Mouse (Mus musculus) Muller cell, postnatal 12 days (primary cell): ENCODE measurements around the gene Olfr373.
A peak's percentile ranks its signal among the peaks of the same experiment; 100 is the strongest.
"Not testable (repeated sequence)": the region's sequence is repeated elsewhere in the genome, so short reads cannot be mapped to it uniquely, and the experiment has no call there.

Experiments
- DNase-seq: peaks from one replicate; pipeline ENCODE4 v3.0.0-alpha.2; 2015; ENCODE audit errors: inconsistent ontology term

Gene Olfr373

GRCm38 (mm10) chr8:72082877-72083276 is at the start of gene Olfr373:
Gene Olfr373, plus strand, starts transcription at chr8:72083177.
- not testable (repeated sequence) for DNase-seq

- not testable (repeated sequence) for DNase-seq
Observed at GRCm38 (mm10) chr8:72040918-72041317, 42.1 kb upstream of the Olfr373 start, which contains the start of gene Olfr372. Gene Olfr372, plus strand, starts transcription at chr8:72041218.

DNA sequence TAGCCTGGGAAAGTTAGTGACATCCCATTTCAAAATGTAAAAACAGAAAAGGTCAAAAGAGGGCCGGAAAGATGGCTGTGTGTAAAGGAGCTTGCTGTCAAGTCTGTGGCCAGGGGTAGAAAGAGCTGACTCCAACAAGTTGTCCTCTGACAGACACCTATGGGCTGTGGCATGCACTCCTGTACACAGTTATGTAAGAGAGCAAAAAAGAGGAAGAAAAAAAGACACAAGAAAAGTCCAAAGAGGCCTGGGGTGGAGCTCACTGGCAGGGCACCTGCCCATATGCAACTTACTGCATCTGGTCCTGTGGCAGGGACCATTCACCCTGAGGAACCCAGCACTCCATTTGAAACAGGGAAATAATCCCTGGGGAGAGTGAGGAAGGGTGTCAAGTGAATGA is 40.5 kb upstream of the Olfr373 start:
- DNase-seq, result no peak

DNA sequence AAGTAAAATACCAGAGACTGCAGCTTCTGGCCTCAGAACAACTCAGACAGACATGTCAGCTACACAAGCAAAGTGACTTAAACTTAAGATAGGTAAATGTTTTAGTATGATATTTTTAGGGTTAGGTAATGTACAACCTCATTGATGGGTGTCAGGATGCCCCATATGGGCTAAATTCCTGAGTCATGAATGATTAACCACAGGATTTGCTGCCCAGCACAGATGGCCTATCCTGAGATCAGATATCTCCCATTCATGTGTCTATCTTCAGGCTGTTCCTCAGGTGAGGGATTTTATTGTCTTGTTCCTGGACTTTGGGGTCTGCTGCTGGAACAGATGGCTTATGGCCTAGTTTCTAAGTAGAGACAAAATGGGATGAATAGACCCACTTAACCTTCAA is 28.3 kb upstream of the Olfr373 start:
- DNase-seq, result not testable (repeated sequence)

DNA sequence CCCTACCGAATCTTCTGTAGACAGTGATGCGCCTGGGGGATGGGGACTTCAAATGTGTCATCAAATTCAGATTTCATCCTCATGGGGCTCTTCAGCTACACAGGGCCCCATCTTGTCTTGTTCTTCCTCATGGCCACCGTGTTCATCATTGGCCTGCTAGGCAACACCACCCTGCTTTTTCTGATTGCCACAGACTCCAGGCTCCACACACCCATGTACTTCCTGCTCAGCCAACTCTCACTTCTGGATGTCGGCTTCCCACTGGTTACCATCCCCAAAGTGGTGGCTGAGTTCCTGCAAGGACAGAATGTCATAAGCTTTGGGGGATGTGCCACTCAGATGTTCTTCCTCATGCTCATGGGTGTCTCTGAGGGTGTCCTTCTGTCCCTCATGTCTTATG is 25.3 kb upstream of the Olfr373 start:
- DNase-seq, result not testable (repeated sequence)

DNA sequence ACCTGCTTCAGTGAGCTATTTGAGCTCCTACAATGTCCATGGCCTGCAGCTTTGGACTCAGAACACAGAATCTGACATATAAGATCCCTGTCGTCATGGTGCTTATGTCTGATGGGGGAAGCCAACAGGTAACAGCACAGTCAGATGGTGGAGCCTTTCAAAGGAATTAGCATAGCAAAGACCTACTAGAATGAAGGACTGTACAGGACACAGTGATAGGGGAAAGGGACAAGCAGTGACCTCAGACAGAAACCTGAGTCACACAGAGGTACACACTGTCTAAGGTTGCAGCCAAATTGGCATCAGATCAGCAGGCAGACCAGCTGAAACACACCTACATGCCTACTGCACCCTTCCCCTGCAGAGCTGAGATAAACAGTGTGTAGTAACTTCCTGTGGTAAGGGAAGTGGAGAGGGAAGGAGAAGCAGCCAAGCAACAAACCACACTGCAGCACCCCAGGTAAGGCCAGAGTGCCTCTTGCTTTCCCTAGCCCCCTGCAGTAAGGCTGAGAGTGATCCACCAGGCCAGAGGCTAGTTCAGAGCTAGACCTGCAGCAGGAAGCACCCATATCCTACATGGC is 16.1 kb upstream of the Olfr373 start:
- DNase-seq, result not testable (repeated sequence)

DNA sequence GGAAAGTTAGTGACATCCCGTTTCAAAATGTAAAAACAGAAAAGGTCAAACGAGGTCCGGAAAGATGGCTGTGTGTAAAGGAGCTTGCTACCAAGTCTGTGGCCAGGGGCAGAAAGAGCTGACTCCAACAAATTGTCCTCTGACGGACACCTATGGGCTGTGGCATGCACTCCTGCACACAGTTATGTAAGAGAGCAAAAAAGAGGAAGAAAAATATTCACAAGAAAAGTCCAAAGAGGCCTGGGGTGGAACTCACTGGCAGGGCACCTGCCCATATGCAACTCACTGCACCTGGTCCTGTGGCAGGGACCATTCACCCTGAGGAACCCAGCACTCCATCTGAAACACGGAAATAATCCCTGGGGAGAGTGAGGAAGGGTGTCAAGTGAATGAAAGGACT is 1.8 kb downstream of the Olfr373 start:
- DNase-seq, result no peak

DNA sequence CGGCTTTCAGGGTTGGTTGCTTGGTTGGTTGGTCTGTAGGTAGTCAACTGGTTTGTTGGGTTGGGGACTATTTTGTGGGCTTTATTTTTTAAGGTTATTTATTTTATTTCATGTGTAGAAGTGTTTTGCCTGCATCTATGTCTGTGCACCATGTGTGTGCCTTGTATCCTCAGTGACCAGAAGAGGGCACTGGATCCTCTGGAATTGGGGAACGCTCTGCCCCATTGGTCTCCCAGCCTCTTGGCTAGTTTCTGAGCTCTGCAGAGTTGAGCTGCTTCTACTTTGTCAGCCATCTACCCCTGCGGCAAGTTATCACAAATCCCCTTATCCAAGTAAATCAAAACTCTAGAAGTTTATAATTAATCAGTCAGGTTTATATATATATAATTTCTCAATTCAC is 4.6 kb downstream of the Olfr373 start:
- DNase-seq, result not testable (repeated sequence)

GRCm38 (mm10) chr8:72096721-72097120 is 13.7 kb downstream of the Olfr373 start:
- DNase-seq, result not testable (repeated sequence)

- DNase-seq, result peak; percentile 1
Observed at GRCm38 (mm10) chr8:72099377-72100103, 16.6 kb downstream of the Olfr373 start.

DNA sequence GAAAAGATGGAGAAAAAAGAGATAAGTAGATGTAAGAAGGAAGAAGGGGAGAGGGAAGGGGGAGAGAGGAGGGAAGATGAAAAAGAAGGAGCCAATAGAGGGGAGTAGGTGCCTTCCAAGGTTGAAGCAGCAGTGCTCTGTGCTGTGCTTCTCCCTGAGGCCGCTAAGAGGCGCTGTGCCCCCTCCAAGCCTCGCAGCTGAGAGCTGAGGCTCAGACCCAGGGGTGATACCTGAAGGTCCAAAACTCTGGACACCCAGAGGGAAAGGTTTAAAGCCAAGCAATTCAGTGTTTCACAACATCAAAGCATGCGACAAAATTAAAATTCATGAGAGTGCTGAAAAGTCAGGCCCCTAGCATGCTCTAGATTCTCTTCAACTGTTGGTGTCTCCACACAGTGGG is 22.2 kb downstream of the Olfr373 start:
- no peak for DNase-seq

DNA sequence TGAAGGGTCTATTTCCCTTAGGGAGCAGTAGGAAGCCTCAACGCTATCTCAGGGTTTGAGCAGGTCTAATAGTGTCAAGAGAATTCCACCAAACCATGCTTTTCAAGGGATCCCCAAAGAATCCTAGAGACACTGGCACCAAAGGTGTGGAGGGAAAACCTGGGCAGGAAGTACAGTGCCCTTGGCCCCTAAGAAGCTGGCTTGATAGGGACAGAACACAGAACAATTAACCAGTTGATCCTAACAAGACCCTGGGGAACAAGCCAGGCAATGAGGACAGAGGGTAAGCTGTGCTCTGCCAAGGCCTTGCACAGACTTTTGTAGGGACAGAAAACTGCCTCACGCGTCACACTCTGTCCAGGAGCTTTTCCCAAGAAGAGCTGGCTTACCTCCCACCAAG is 23.8 kb downstream of the Olfr373 start, which contains the start of gene Olfr374:
Olfr374 (plus strand) TSS at position 301 of the 400 bp plus-strand sequence.
- no peak for DNase-seq

DNA sequence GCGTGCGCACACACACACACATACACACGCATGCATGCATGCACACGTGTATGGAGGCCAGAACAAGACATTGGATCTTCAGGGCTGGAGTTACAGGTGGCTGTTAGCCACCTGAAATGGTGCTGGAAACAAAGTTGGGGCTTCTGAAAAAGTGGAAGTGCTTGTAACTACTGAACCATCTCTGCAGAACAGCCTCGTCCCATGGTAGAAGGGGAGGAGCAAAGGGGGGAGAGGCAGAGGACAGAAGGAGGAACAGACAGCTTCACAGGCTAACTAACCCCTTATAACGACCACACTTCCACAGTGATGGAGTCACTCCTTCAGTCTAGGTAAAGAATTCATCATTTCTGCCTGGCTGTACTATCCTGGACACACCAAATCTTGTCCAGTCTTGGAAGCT is 27.9 kb downstream of the Olfr373 start:
- no peak for DNase-seq

- no peak for DNase-seq
Observed at GRCm38 (mm10) chr8:72112486-72112885, 29.5 kb downstream of the Olfr373 start.

- DNase-seq, result no peak
Observed at GRCm38 (mm10) chr8:72115202-72115601, 32.2 kb downstream of the Olfr373 start.

DNA sequence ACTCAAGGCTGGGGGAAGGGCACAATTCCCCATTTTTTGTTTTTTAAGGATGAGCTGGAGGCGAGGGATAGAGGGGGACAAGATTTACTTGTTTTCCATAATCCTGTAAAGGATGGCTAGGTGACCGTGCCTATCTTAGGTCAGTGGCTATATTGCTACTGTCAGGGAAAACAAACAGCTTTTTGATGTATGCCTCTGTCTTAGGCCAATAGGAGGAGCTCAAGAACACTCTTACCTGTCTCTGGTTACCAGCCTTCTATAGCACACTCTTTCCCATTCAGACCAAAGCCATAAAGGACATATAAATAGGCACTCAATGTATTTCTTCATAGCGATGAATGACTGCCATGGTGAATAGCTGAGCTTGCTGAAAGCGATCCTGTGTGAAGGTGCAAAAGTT is 35.6 kb downstream of the Olfr373 start:
- DNase-seq, result no peak

- not testable (repeated sequence) for DNase-seq
Observed at GRCm38 (mm10) chr8:72121486-72121885, 38.5 kb downstream of the Olfr373 start.

- DNase-seq, result no peak
Observed at GRCm38 (mm10) chr8:72121997-72122396, 39.0 kb downstream of the Olfr373 start.

DNA sequence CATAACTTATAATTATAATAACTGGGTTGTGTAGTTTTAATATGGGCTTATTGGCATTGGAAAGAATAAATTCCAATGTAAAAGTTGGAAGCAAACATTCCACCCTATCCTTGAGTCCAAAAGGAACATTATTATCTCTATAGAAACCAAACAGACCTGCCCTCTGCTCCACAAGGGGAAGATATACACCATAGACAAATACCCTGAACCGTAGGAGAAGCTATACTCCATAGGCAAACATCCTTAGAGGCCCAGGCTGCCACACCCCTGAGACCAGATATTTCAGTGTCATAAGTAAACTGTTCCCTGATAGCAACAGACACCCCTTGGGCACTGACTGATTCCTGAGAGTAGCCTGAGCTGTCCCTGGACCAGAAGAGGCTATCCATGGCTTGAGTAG is 44.9 kb downstream of the Olfr373 start:
- DNase-seq, result no peak

DNA sequence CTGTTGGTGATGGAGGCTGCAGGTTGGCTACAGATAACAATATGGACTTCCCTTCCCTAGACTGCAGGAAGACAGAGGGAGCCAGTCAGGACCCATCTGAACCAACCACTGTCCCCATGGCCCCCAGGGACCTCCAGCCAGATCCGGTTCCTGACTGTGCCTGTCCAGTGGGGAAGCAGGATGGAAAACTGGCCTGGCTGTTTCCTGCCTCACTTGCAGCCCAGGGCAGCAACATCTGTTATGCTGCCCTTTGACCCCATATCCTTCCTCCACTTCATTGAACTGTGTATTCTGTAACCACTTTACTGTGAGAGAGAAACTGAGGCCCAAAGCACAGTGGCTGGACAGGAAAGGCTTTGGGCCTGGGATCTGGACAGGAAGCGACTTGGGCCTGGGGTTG is 48.3 kb downstream of the Olfr373 start:
- DNase-seq, result no peak

GRCm38 (mm10) chr8:72131901-72132300 is 48.9 kb downstream of the Olfr373 start:
- no peak for DNase-seq

GRCm38 (mm10) chr8:72132417-72132816 is 49.4 kb downstream of the Olfr373 start:
- no peak for DNase-seq

DNA sequence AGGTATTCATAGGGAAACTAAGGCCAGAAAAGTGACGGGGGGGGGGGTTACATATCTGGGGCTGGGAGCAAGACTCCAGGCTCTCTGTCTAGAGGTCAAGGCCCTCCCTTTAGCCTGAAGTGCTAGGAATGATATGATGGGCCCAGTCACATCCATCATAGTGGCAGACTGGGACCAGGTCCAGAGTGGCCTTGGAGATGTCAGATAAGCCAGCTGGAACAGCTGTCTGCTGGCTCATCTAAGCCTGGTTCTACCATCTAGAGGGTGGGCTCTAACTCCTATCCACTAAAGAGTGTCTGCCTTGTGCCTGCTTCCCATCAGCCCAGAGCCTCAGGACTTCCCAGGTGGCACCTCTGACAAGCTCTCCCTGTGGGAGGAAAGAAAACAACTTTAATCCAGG is 49.9 kb downstream of the Olfr373 start:
- no peak for DNase-seq
